Mouse (Mus musculus) gastrocnemius, postnatal 14 days (tissue): ENCODE data around the gene Stk38. TPM values are rescaled to one million over a fixed set of nuclear protein-coding genes. Genes with fewer than 3 reads are reported as not detected.
A peak's percentile ranks its signal among the peaks of the same experiment; 100 is the strongest.
"Not testable (repeated sequence)": the region's sequence is repeated elsewhere in the genome, so short reads cannot be mapped to it uniquely, and the experiment has no call there.

Experiments
- DNase-seq: peaks from one replicate; pipeline ENCODE4 v3.0.0; 2021; ENCODE audit warnings: mixed read lengths
- intact Hi-C: fragments of 180-260 bp; cut with DNase I; formaldehyde crosslinking; loops from one replicate; pipeline ENCODE4 v1.15.1; 2025; ENCODE audit warnings: low total_unique reads
- total RNA-seq, 2 experiments: library from RNA; stranded (reverse); gene quantifications; 2 replicates each; pipeline ENCODE4 v1.2.3; 2021

Gene Stk38
- total RNA-seq, 2 experiments from 2014 or later, result 25.3 to 29.0 TPM

GRCm38 (mm10) chr17:29043583-29043982 is 35.8 kb upstream of the Stk38 start:
- no peak for DNase-seq
- intact Hi-C loops, result loop anchor here (10.0 kb wide), 1 partner anchor 201 kb away; no protein-coding TSS in a partner anchor

- no peak for DNase-seq
- intact Hi-C loops, result loop anchor here (10.0 kb wide), 1 partner anchor 202 kb away; no protein-coding TSS in a partner anchor
These were observed 34.8 kb upstream of the Stk38 start for GRCm38 (mm10) chr17:29042569-29042968.

- intact Hi-C loops, result loop anchor here (10.0 kb wide), 1 partner anchor 203 kb away; no protein-coding TSS in a partner anchor
- not testable (repeated sequence) for DNase-seq
These were observed 33.8 kb upstream of the Stk38 start for GRCm38 (mm10) chr17:29041632-29042031.

GRCm38 (mm10) chr17:29039351-29039750 is 31.6 kb upstream of the Stk38 start:
- intact Hi-C loops, result no loop called here
- DNase-seq, result peak; percentile 42

GRCm38 (mm10) chr17:29035506-29035905 is 27.7 kb upstream of the Stk38 start:
- intact Hi-C loops, result no loop called here

GRCm38 (mm10) chr17:29034264-29034663 is 26.5 kb upstream of the Stk38 start:
- DNase-seq, result no peak
- intact Hi-C loops, result no loop called here

More at GRCm38 (mm10) chr17:29035506-29035905, 27.7 kb upstream of the Stk38 start:
- DNase-seq, result no peak

GRCm38 (mm10) chr17:29033569-29034061 is 25.8 kb upstream of the Stk38 start:
- DNase-seq, result no peak
- intact Hi-C loops, result no loop called here

- intact Hi-C loops, result no loop called here
- peak; percentile 99 for DNase-seq
These were observed 24.7 kb upstream of the Stk38 start, which contains the start of gene Srsf3 for GRCm38 (mm10) chr17:29032274-29033069. TSS of gene Srsf3 (plus strand) at chr17:29032628.

- no peak for DNase-seq
- intact Hi-C loops, result no loop called here
These were observed 24.0 kb upstream of the Stk38 start for GRCm38 (mm10) chr17:29031771-29032273.

- DNase-seq, intact Hi-C loops: not testable (repeated sequence)
These were observed 23.4 kb upstream of the Stk38 start for GRCm38 (mm10) chr17:29031085-29031711.

GRCm38 (mm10) chr17:29030321-29031034 is 22.7 kb upstream of the Stk38 start:
- DNase-seq, result no peak
- intact Hi-C loops, result no loop called here

- DNase-seq, result no peak
- intact Hi-C loops, result no loop called here
These were observed 19.0 kb upstream of the Stk38 start for GRCm38 (mm10) chr17:29026652-29027356.

- DNase-seq, result no peak
- intact Hi-C loops, result loop anchor here (5.0 kb wide), 1 partner anchor 38 kb away; no protein-coding TSS in a partner anchor
These were observed 17.2 kb upstream of the Stk38 start for GRCm38 (mm10) chr17:29024896-29025565.

- intact Hi-C loops, result loop anchor here (5.0 kb wide), 1 partner anchor 37 kb away; no protein-coding TSS in a partner anchor
- DNase-seq, result no peak
These were observed 16.5 kb upstream of the Stk38 start for GRCm38 (mm10) chr17:29024047-29024892.

- no peak for DNase-seq
- intact Hi-C loops, result loop anchor here (5.0 kb wide), 1 partner anchor 36 kb away; no protein-coding TSS in a partner anchor
These were observed 15.6 kb upstream of the Stk38 start for GRCm38 (mm10) chr17:29023346-29023745.

- peak; percentile 34 for DNase-seq
These were observed 14.5 kb upstream of the Stk38 start for GRCm38 (mm10) chr17:29022230-29022819.

GRCm38 (mm10) chr17:29020444-29020843 is 12.6 kb upstream of the Stk38 start:
- intact Hi-C loops, result loop anchor here (5.0 kb wide), 1 partner anchor 33 kb away; no protein-coding TSS in a partner anchor
- no peak for DNase-seq

More at GRCm38 (mm10) chr17:29022230-29022819, 14.5 kb upstream of the Stk38 start:
- intact Hi-C loops, result loop anchor here (5.0 kb wide), 1 partner anchor 35 kb away; no protein-coding TSS in a partner anchor
